Mouse (Mus musculus): ENCODE data around the gene Acad10.

- TF ChIP-seq EP300 (IDR thresholded peaks at IDR 0.05; ENCODE audit: low read depth): no peak
- no peak for TF ChIP-seq CTCF (IDR thresholded peaks at IDR 0.05; ENCODE audit: low read depth)
These were observed 75.3 kb downstream of the Acad10 start for GRCm38 (mm10) chr5:121585005-121585404.
